Mouse (Mus musculus) liver, postnatal 0 days (tissue): ENCODE measurements at regions not wholly inside any gene's neighbourhood (a gene's known extent, or its start where the extent isn't known, plus 50 kb on each side); places are given as distances from the start of the nearest gene placed in this dataset.

Experiments
- CTCF ChIP-seq: sonication (generic); IDR thresholded peaks from 2 replicates; pipeline ENCODE4 v1.5.1; 2016; ENCODE audit warnings: antibody characterized with exemption, low read depth
- EP300 ChIP-seq: IDR thresholded peaks from 2 replicates; pipeline ENCODE4 v1.6.1; 2016; ENCODE audit warnings: antibody characterized with exemption, low read depth, mild to moderate bottlenecking

- no peak for TF ChIP-seq CTCF
- no peak for TF ChIP-seq EP300
Measured at GRCm38 (mm10) chrX:68502938-68503337, 175.4 kb upstream of the Fmr1 start.
